Comparison of ENCODE assay signal across 8 mouse cellular contexts in the genomic region with DNA sequence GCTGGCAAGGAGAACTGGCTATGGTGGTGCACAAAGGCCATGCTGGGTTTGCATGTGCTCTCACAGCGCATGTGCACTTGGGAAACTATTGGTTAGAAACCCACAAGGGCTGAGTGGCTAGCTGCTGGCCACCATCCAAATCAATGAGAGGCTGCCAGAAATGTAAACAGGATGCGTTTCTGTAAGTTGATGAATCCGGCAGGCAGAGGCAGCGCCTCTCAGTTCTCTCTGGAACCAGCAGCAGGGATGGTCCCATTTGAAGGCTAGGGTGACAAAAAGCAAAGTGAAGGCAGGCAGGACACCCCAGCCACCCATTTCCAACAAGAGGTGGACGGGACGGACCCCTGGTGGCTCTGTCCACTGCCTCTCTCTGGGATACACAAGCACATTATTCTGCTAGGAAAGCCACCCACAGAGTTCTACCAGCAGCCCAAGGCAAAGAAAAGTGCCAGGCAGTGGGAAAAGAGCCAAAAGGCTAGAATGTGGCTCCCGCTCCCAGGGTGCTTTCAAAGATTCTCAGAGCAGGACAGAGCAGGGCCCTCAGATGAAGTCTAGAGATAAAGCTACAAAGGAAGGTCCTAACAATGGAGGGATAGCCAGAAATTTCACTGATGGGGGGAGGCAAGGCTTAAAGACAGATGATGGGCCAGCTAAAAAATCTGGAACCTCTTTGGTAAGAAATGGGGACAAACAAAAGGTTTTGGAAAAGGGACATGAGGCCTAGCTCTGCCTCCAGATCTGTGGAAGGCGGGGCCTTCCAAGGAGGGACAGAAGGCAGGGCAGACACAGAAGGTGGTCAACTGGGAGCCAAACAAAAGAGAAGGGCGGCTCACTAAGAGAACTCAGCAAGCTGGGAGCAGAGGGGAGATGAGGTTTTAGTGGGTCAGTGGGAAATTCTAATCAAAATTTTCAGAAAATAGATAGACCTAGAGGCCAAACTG. TPM values are rescaled to one million over a fixed set of nuclear protein-coding genes. Genes with fewer than 3 reads are reported as not detected.
DNase-seq lines count a peak whose midpoint lies in the region; ATAC-seq lines count a peak whose summit lies in the region.

No protein-coding gene starts in this region.

- peak overlapping the region; percentile 87 to 89 for H3K27ac ChIP-seq in heart, embryonic 14.5 days (replicated peaks in 1 of 2; ENCODE audit: control insufficient read depth in 1 of 2, insufficient read depth in 1 of 2, low read depth in 2 of 2, low read length in 2 of 2)
- peak overlapping the region; percentile 93 for H3K27ac ChIP-seq in kidney, embryonic 15.5 days
- H3K27ac ChIP-seq in limb, embryonic 15.5 days = peak overlapping the region; percentile 84
- H3K27ac ChIP-seq in midbrain, embryonic 14.5 days (replicated peaks; ENCODE audit: low read depth, low read length) = peak overlapping the region; percentile 87

- WGBS in heart, embryonic 14.5 days = 26% methylated on average over 9 of the region's 9 CpGs
- WGBS in kidney, embryonic 15.5 days = 42% methylated on average over 9 of the region's 9 CpGs
- whole genome bisulfite sequencing in limb, embryonic 15.5 days = 31% methylated on average over 9 of the region's 9 CpGs
- 29% methylated on average over 9 of the region's 9 CpGs for WGBS in midbrain, embryonic 14.5 days

- 0 out of 2 replicates have a peak, but pooled peaks cover 2% of the 10 kb centered on the region for H3K36me3 ChIP-seq in heart, embryonic 14.5 days (ENCODE audit: control insufficient read depth, insufficient read depth, low read length)
- H3K36me3 ChIP-seq in kidney, embryonic 15.5 days = no peaks in the 10 kb centered on the region
- no peaks in the 10 kb centered on the region for H3K36me3 ChIP-seq in limb, embryonic 15.5 days
- no peaks in the 10 kb centered on the region for H3K36me3 ChIP-seq in midbrain, embryonic 14.5 days (ENCODE audit: control insufficient read depth, insufficient read depth, low read length)

- intact Hi-C loops in heart, postnatal 25 days (cut with DNase I) = loop anchor here (2.0 kb wide), 1 partner anchor 38 kb away; no protein-coding TSS in a partner anchor

- H3K4me2 ChIP-seq in heart, embryonic 14.5 days (ENCODE audit: low read length) = peak overlapping the region; percentile 38
- no peak overlapping the region for H3K4me2 ChIP-seq in kidney, embryonic 15.5 days
- no peak overlapping the region for H3K4me2 ChIP-seq in limb, embryonic 15.5 days
- no peak overlapping the region; the same call in 1 of the 2 replicates for H3K4me2 ChIP-seq in midbrain, embryonic 14.5 days (ENCODE audit: low read length)

- DNase-seq in heart, adult 18-20 months = peak; percentile 67 to 73
- DNase-seq in heart, postnatal 25 days (ENCODE audit: low spot score) = no peak
- peak; percentile 41 for DNase-seq in embryo, embryonic 11 days
- peak; percentile 85 for DNase-seq in midbrain, embryonic 14.5 days
- DNase-seq in urinary bladder, postnatal 36 days (ENCODE audit: low spot score in 2 of 2) = peak; percentile 54 to 57

- no peaks in the 10 kb centered on the region for H3K27me3 ChIP-seq in heart, embryonic 14.5 days (ENCODE audit: control insufficient read depth, insufficient read depth, low read length)
- H3K27me3 ChIP-seq in kidney, embryonic 15.5 days = no peaks in the 10 kb centered on the region
- no peaks in the 10 kb centered on the region for H3K27me3 ChIP-seq in limb, embryonic 15.5 days
- H3K27me3 ChIP-seq in midbrain, embryonic 14.5 days (ENCODE audit: control insufficient read depth, insufficient read depth, low read length) = no peaks in the 10 kb centered on the region

- peaks cover 37 to 75% of the 10 kb centered on the region in 2 experiments for H3K4me1 ChIP-seq in heart, embryonic 14.5 days (ENCODE audit: control insufficient read depth in 2 of 2, insufficient read depth in 2 of 2, low read length in 2 of 2)
- H3K4me1 ChIP-seq in kidney, embryonic 15.5 days = peaks cover 72% of the 10 kb centered on the region
- peaks cover 55% of the 10 kb centered on the region for H3K4me1 ChIP-seq in limb, embryonic 15.5 days
- peaks cover 33% of the 10 kb centered on the region for H3K4me1 ChIP-seq in midbrain, embryonic 14.5 days (ENCODE audit: control insufficient read depth, insufficient read depth, low read length)

- ATAC-seq in heart, embryonic 14.5 days (ENCODE audit: insufficient number of reproducible peaks, insufficient read depth, low FRiP score, low read depth) = no peak
- ATAC-seq in kidney, embryonic 15.5 days (replicated peaks; ENCODE audit: low FRiP score) = peak; percentile 57; the same call in 1 of the 2 replicates
- no peak for ATAC-seq in limb, embryonic 15.5 days (ENCODE audit: insufficient number of reproducible peaks, low FRiP score, low TSS enrichment, low read depth)
- ATAC-seq in midbrain, embryonic 14.5 days (ENCODE audit: low FRiP score, low TSS enrichment) = peak; percentile 78; the same call in 1 of the 2 replicates

- no peak overlapping the region for H3K4me3 ChIP-seq in heart, embryonic 14.5 days (ENCODE audit: control insufficient read depth in 1 of 2, insufficient read depth in 1 of 2, low read depth in 1 of 2, low read length in 2 of 2)
- H3K4me3 ChIP-seq in kidney, embryonic 15.5 days (replicated peaks) = no peak overlapping the region
- no peak overlapping the region; the same call in 1 of the 2 replicates for H3K4me3 ChIP-seq in limb, embryonic 15.5 days
- H3K4me3 ChIP-seq in midbrain, embryonic 14.5 days (replicated peaks; ENCODE audit: low read depth, low read length) = no peak overlapping the region

- no peaks in the 10 kb centered on the region for H3K9me3 ChIP-seq in heart, embryonic 14.5 days (ENCODE audit: control insufficient read depth, low read length)
- H3K9me3 ChIP-seq in kidney, embryonic 15.5 days (replicated peaks) = no peaks in the 10 kb centered on the region
- no peaks in the 10 kb centered on the region for H3K9me3 ChIP-seq in limb, embryonic 15.5 days
- H3K9me3 ChIP-seq in midbrain, embryonic 14.5 days (ENCODE audit: control insufficient read depth, low read length) = no peaks in the 10 kb centered on the region

- H3K9ac ChIP-seq in heart, embryonic 14.5 days (ENCODE audit: low read length) = peak overlapping the region; percentile 22
- H3K9ac ChIP-seq in kidney, embryonic 15.5 days = no peak overlapping the region
- H3K9ac ChIP-seq in limb, embryonic 15.5 days = no peak overlapping the region
- H3K9ac ChIP-seq in midbrain, embryonic 14.5 days (replicated peaks; ENCODE audit: low read length) = 0 out of 2 replicates have a peak overlapping the region, but pooled peaks have one; percentile 16

RNA-seq across cellular contexts. Expression of gene Gna12, which starts 39.0 kb away (rescaled TPM):
- 100 to 1,000 TPM; 126 to 130 TPM for total RNA-seq in heart, adult 18-20 months (2021)
- total RNA-seq in heart, postnatal 25 days (2021) = 10 to 100 TPM; 89.2 to 97.2 TPM
- 46.4 and 53.8 TPM in 2 replicates for polyA plus RNA-seq in heart, embryonic 14.5 days (2014; fragmentation: Nextera tagmentation; extraction: Ambion mirVana)
- polyA plus RNA-seq in kidney, embryonic 15.5 days (2015; fragmentation: Nextera tagmentation; extraction: Ambion mirVana) = 15.9 and 16.1 TPM in 2 replicates
- polyA plus RNA-seq in limb, embryonic 15.5 days (2015; fragmentation: Nextera tagmentation; extraction: Ambion mirVana) = 19.1 and 24.3 TPM in 2 replicates
- 21.6 and 22.5 TPM in 2 replicates for polyA plus RNA-seq in midbrain, embryonic 14.5 days (2014; fragmentation: Nextera tagmentation; extraction: Ambion mirVana)

Comparison
In these comparisons a context has a peak if more than half of its experiments do, and no peak if none do; other contexts are left out.
1. ATAC-seq: peak in kidney, embryonic 15.5 days (single experiment) and midbrain, embryonic 14.5 days (single experiment); none in heart, embryonic 14.5 days (single experiment) and limb, embryonic 15.5 days (single experiment).
2. H3K9ac ChIP-seq: peak in heart, embryonic 14.5 days (single experiment) and midbrain, embryonic 14.5 days (single experiment); none in kidney, embryonic 15.5 days (single experiment) and limb, embryonic 15.5 days (single experiment).
3. Peak in every context shown above with its lines, with median percentiles within 50 percentile points of each other: H3K27ac ChIP-seq.